Mouse (Mus musculus): ENCODE data around the gene Ppp1r13b.

Gene Ppp1r13b

GRCm38 (mm10) chr12:111882022-111882421, 25.9 kb downstream of the Ppp1r13b start:
- no peak for DNase-seq (ENCODE audit: low spot score)

GRCm38 (mm10) chr12:111878213-111878612, 29.7 kb downstream of the Ppp1r13b start:
- DNase-seq (ENCODE audit: low spot score), result peak; percentile 73

DNA sequence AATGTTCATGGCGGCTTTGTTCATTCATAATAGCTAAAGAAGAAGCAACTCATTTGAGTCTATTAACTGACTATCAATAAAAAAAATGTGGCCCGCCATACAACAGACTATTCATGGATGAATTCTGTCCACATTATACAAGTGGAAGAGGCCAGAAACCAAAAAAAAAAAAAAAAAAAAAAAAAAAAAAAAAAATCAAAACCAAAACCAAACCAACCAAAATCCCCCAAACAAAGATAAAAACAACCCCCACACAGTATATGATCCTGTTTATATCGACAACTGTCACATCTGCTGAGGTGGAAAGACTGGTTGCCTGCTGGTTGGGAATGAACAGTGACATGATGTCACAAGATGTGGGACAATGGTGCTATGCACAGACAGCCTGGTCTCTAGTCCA, 32.4 kb downstream of the Ppp1r13b start:
- DNase-seq (ENCODE audit: low spot score), result no peak

- DNase-seq (ENCODE audit: low spot score), result no peak
These were observed 33.2 kb downstream of the Ppp1r13b start for GRCm38 (mm10) chr12:111874601-111875140.

- DNase-seq (ENCODE audit: low spot score), result no peak
These were observed 35.8 kb downstream of the Ppp1r13b start for GRCm38 (mm10) chr12:111872079-111872478.

GRCm38 (mm10) chr12:111870811-111871210, 37.1 kb downstream of the Ppp1r13b start:
- DNase-seq (ENCODE audit: low spot score), result no peak

- no peak for DNase-seq (ENCODE audit: low spot score)
These were observed 38.1 kb downstream of the Ppp1r13b start for GRCm38 (mm10) chr12:111869806-111870205.

- DNase-seq (ENCODE audit: low spot score), result no peak
These were observed 43.6 kb downstream of the Ppp1r13b start for GRCm38 (mm10) chr12:111864206-111864824.

GRCm38 (mm10) chr12:111855448-111855847, 52.5 kb downstream of the Ppp1r13b start:
- DNase-seq (ENCODE audit: low spot score), result no peak

DNA sequence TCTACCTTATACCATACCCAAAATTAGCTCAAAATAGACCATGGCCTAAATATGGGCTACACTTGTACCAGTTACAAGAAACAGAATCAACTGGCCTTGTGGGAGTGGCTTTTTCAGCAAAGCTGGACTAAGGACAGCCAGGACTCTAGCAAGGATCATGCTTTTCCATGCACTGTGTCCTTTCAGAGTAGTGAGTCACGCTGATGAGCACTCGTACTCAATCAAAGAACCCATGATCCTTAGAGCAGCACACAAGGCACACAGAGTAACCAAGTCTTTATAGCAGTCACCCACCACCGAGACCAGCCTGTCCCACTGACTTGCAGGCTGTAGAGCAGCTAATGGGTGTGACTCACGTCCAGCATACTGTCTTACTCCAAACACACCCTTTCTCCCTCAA, 54.4 kb downstream of the Ppp1r13b start:
- DNase-seq (ENCODE audit: low spot score), result no peak

GRCm38 (mm10) chr12:111853011-111853436, 54.9 kb downstream of the Ppp1r13b start:
- no peak for DNase-seq (ENCODE audit: low spot score)

DNA sequence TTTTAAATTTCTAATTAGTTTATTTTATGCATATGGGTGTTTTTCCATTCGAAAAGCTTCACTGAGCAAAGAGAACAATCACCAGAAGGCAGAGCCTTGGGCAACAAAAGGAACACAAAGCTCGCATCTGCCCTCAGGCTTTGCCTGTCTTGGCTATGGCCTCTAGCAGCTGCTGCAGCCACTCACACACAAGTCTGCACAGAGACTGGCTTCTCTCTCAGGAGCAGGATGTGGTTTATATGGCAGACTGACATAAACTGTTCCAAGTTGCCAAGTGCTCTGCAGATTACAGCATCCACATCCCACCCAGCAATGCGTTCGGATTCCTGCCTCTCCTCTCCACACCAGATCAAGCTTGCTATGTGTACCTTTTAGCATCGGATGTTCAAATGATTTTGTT, 56.2 kb downstream of the Ppp1r13b start:
- DNase-seq (ENCODE audit: low spot score), result no peak

DNA sequence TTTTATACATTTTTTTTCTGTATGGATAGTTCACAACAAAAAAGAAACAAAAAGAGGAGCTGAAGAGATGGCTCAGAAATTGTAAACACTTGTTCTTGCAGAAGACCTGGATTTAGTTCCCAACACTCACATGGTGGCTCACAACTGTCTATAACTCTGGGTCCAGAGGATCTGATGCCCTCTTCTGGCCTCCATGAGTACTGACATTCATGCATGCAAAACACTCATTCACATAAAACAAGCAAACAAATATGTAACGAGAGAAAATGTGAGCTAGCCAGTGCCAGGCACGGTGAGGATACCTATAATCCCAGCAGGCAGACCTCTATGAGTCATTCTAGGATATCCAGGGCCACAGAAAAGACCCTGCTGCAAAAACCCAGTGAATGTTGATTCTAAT, 56.7 kb downstream of the Ppp1r13b start:
- DNase-seq (ENCODE audit: low spot score), result no peak

- DNase-seq (ENCODE audit: low spot score), result no peak
These were observed 59.6 kb downstream of the Ppp1r13b start for GRCm38 (mm10) chr12:111848300-111848798.

DNA sequence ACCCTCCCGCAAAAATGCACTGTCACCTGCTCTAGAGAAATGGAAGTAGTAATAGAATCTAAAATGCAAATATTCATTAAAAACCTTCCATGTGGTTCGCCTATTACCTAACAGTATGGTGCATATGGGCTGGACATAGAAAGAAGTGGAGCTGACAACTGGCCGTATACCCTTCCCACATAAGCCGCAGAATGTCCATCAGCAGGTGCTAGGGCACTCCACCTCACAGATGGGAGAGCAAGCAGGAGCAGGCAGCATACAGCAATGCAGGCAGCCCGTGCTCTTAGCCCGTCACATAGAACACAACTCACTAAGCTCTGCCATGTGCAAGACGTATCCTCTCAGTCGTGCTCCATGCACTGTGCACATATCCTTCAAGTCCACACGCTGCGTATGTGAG, 61.1 kb downstream of the Ppp1r13b start:
- DNase-seq (ENCODE audit: low spot score), result no peak

GRCm38 (mm10) chr12:111845953-111846352, 62.0 kb downstream of the Ppp1r13b start:
- DNase-seq (ENCODE audit: low spot score), result no peak

DNA sequence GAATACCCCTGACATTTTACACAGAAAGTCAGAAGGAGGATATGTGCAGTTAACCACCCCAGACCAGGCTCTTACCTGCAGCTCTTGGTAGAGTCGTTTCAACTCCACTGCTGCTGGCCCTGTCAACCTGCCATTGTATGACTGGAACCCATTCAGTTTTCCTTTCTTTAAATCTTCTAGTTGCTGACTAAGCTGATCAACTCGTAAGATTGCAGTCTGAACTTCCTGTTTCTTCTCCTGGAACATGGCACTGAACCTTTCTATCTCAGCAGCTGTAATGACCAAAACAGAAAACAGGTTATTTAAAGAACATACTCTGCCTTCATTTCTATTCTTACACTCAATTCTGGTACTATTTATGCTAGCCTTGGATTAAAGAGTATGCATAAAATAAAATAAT, 64.4 kb downstream of the Ppp1r13b start:
- DNase-seq (ENCODE audit: low spot score), result no peak

GRCm38 (mm10) chr12:111842565-111843433, 65.1 kb downstream of the Ppp1r13b start:
- DNase-seq (ENCODE audit: low spot score), result no peak

DNA sequence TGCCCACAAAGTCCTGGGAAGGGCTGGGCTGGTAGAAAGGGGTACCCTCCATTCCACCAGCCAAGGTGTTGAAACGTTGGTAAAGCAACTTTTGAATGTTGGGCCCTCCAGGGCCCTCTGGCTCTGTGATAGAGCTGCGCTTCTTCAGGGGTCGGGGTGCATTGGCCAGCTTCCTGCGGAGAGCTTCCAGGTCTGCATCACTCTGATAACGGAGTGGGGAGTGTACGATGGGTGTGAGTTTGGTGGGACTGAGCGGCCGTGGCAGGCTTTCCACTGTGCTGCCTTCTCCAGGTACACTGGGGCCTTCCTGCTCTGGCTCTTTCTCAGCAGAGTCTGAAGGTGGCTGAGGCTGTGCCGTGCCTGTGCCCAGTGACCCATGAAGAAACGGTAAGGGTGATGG, 74.5 kb downstream of the Ppp1r13b start:
- no peak for DNase-seq (ENCODE audit: low spot score)

DNA sequence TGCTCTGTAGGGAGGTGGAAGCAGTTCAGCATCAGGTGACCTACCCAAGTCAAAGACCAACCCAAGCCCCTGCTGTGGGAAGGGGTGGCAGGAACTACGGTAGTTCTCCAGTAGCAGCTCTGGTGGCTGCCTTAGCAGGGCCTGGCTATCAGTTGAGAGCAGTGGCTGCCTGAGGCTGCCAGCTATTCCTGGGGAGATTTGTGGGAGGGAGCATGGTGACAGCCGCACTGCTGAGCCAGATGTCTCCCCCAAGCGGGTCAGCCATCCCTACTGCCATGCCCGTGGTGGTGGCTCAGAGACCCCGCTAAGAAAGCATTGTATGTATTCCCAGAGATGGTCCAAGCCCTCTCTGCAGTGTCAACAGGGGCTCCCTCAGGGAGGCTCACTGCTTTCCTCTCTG, 75.3 kb downstream of the Ppp1r13b start:
- DNase-seq (ENCODE audit: low spot score), result no peak

DNA sequence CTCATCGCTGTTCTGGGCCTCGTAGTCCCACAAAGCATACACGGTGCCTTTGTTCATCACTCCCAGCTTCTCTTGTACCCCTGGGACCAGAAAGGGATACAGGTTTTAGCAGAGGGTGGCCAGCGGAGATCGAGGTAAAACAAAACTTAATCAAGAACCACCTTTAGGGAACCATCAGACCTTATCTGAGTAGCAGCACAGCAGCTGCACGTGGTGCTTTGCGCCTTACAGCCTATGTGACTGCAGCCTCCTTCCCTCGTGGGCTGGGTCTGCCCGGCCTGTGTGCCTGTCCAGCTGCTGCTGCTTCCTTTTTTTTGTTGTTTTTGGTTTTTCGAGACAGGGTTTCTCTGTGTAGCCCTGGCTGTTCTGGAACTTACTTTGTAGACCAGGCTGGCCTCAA, 77.5 kb downstream of the Ppp1r13b start:
- no peak for DNase-seq (ENCODE audit: low spot score)

- no peak for DNase-seq (ENCODE audit: low spot score)
These were observed 78.0 kb downstream of the Ppp1r13b start for GRCm38 (mm10) chr12:111829954-111830353.

GRCm38 (mm10) chr12:111829447-111829846, 78.5 kb downstream of the Ppp1r13b start:
- no peak for DNase-seq (ENCODE audit: low spot score)

Measured in ovary, postnatal 14 days (tissue).